31 mouse cellular contexts compared by ENCODE assay signal in the genomic region with DNA sequence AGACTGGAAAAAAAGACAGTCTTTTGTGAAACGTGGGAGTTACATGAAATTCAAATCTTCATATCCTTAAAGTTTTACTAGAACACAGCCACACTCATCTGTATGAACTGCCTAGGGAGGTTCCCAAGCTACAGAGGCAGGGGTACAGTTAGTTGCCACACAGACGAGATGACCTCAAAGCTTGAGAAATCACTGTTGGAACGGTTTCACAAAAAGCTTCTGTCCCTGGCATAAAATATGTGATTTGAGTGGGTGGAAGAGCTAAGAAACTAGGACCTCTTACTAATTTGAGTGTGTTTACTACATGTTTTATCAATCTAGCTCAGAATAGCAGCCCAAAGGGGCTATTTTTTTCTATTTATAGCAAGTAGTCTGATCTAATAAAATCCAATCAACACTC. TPM values are rescaled to one million over a fixed set of nuclear protein-coding genes. Genes with fewer than 3 reads are reported as not detected.
DNase-seq lines count a peak whose midpoint lies in the region; ATAC-seq and TF ChIP-seq lines count a peak whose summit lies in the region.
"Had no signal": no experiment of that assay in that cellular context is flagged by ENCODE, and none has a peak within 500 bp of the region (broad histone marks: within the 10 kb centered on the region; RNA-seq: fewer than 3 reads in every experiment).

No protein-coding gene starts in this region.

- no peak for TF ChIP-seq POLR2A in heart, adult 2 months (IDR thresholded peaks at IDR 0.05; ENCODE audit: insufficient read depth, low read depth, low read length)
- TF ChIP-seq POLR2A in liver, adult 2 months (IDR thresholded peaks at IDR 0.05; ENCODE audit: extremely low read depth, insufficient read depth, low read length), result no peak

- H3K9ac ChIP-seq in heart, adult 2 months (ENCODE audit: low read depth, low read length), result no peak overlapping the region
- no peak overlapping the region for H3K9ac ChIP-seq in heart, embryonic 15.5 days
- no peak overlapping the region for H3K9ac ChIP-seq in liver, adult 2 months (ENCODE audit: low read depth, low read length)
- H3K9ac ChIP-seq: embryonic facial prominence, embryonic 13.5 days; forebrain, embryonic 12.5 days; forebrain, embryonic 15.5 days; hindbrain, embryonic 12.5 days; hindbrain, embryonic 15.5 days; intestine, embryonic 15.5 days; kidney, embryonic 15.5 days had no signal

- TF ChIP-seq EP300 in heart, adult 2 months (IDR thresholded peaks at IDR 0.05; ENCODE audit: insufficient read depth, low read depth, low read length), result no peak

- ATAC-seq in heart, embryonic 15.5 days (replicated peaks; ENCODE audit: insufficient number of reproducible peaks, insufficient read depth, low FRiP score, low read depth), result no peak
- ATAC-seq: forebrain, embryonic 15.5 days; intestine, embryonic 15.5 days; Patski had no signal

- DNase-seq in adrenal gland, adult 2 months, result peak; percentile 29
- no peak for DNase-seq in adrenal gland, adult 8-10 months
- no peak for DNase-seq in heart, adult 2 months
- DNase-seq in heart, postnatal 14 days, result no peak
- DNase-seq in heart, adult 8-10 months (ENCODE audit: low spot score), result no peak
- peak; percentile 75 for DNase-seq in liver, adult 2 months (ENCODE audit: extremely low read depth, low read depth, low spot score)
- no peak for DNase-seq in liver
- DNase-seq: adrenal gland, postnatal 14 days; B cell, adult 2 months; cerebellum, adult 11-12 months; cerebellum, adult 8-10 months; cerebellum, postnatal 10 days; cerebellum, postnatal 36 days; embryo, embryonic 11 days; gastrocnemius, postnatal 10 days; heart, adult 11 months; heart, postnatal 10 days; kidney, adult 11 months had no signal

- H3K27me3 ChIP-seq in heart, adult 2 months (ENCODE audit: control insufficient read depth, insufficient read depth, low read length), result no peaks in the 10 kb centered on the region
- H3K27me3 ChIP-seq in heart, embryonic 15.5 days, result no peaks in the 10 kb centered on the region
- H3K27me3 ChIP-seq in liver, adult 2 months (ENCODE audit: control insufficient read depth, insufficient read depth, low read length), result no peaks in the 10 kb centered on the region
- H3K27me3 ChIP-seq: CH12.LX; embryonic facial prominence, embryonic 13.5 days; forebrain, embryonic 12.5 days; forebrain, embryonic 15.5 days; hindbrain, embryonic 12.5 days; hindbrain, embryonic 15.5 days; intestine, embryonic 15.5 days; kidney, embryonic 15.5 days had no signal

- 30% methylated on average over 3 of the region's 3 CpGs for WGBS in heart, adult 2 months
- 62% methylated on average over 3 of the region's 3 CpGs for WGBS in heart, embryonic 15.5 days
- 24% methylated on average over 3 of the region's 3 CpGs for WGBS in liver, adult 2 months

- TF ChIP-seq CTCF in heart, adult 2 months (IDR thresholded peaks at IDR 0.05), result no peak
- no peak for TF ChIP-seq CTCF in liver, adult 2 months (IDR thresholded peaks at IDR 0.05; ENCODE audit: low read depth, low read length)

- intact Hi-C loops in heart, adult 2 months (cut with DNase I), result no loop called here
- intact Hi-C loops in heart, postnatal 14 days (cut with DNase I), result no loop called here

- H3K9me3 ChIP-seq in heart, embryonic 15.5 days (replicated peaks), result no peaks in the 10 kb centered on the region
- H3K9me3 ChIP-seq: embryonic facial prominence, embryonic 10.5 days; embryonic facial prominence, embryonic 13.5 days; forebrain, embryonic 12.5 days; forebrain, embryonic 15.5 days; G1E; hindbrain, embryonic 12.5 days; hindbrain, embryonic 15.5 days; intestine, embryonic 15.5 days; kidney, embryonic 15.5 days had no signal

- no peaks in the 10 kb centered on the region for H3K79me2 ChIP-seq in heart, adult 2 months (replicated peaks; ENCODE audit: control insufficient read depth, insufficient read depth, low read length)
- no peaks in the 10 kb centered on the region; the same call in 1 of the 2 replicates for H3K79me2 ChIP-seq in liver, adult 2 months (ENCODE audit: control insufficient read depth, insufficient read depth, low read length)

- H3K27ac ChIP-seq in heart, adult 2 months, result peak overlapping the region; percentile 12; the same call in 1 of the 2 replicates
- peak overlapping the region; percentile 24; the same call in 1 of the 2 replicates for H3K27ac ChIP-seq in heart, embryonic 15.5 days
- H3K27ac ChIP-seq in liver, adult 2 months (replicated peaks; ENCODE audit: insufficient read depth, low read depth, low read length), result no peak overlapping the region
- H3K27ac ChIP-seq: embryonic facial prominence, embryonic 10.5 days; embryonic facial prominence, embryonic 13.5 days; forebrain, embryonic 12.5 days; forebrain, embryonic 15.5 days; hindbrain, embryonic 12.5 days; hindbrain, embryonic 15.5 days; intestine, embryonic 15.5 days; kidney, embryonic 15.5 days had no signal

- no peaks in the 10 kb centered on the region; the same call in 1 of the 2 replicates for H3K4me1 ChIP-seq in heart, adult 2 months (ENCODE audit: control insufficient read depth, insufficient read depth, low read length)
- H3K4me1 ChIP-seq in heart, embryonic 15.5 days (replicated peaks), result no peaks in the 10 kb centered on the region
- peaks cover 13% of the 10 kb centered on the region for H3K4me1 ChIP-seq in liver, adult 2 months (ENCODE audit: control insufficient read depth, insufficient read depth, low read length)
- H3K4me1 ChIP-seq: embryonic facial prominence, embryonic 10.5 days; embryonic facial prominence, embryonic 13.5 days; forebrain, embryonic 12.5 days; forebrain, embryonic 15.5 days; hindbrain, embryonic 12.5 days; hindbrain, embryonic 15.5 days; intestine, embryonic 15.5 days; kidney, embryonic 15.5 days had no signal

- no peak overlapping the region for H3K4me2 ChIP-seq in heart, embryonic 15.5 days
- H3K4me2 ChIP-seq: embryonic facial prominence, embryonic 13.5 days; forebrain, embryonic 12.5 days; forebrain, embryonic 15.5 days; hindbrain, embryonic 12.5 days; hindbrain, embryonic 15.5 days; intestine, embryonic 15.5 days; kidney, embryonic 15.5 days had no signal

- no peak overlapping the region for H3K4me3 ChIP-seq in heart, adult 2 months
- H3K4me3 ChIP-seq in heart, embryonic 15.5 days, result no peak overlapping the region
- no peak overlapping the region for H3K4me3 ChIP-seq in liver, adult 2 months (ENCODE audit: insufficient read depth, low read depth, low read length)
- H3K4me3 ChIP-seq: embryonic facial prominence, embryonic 10.5 days; embryonic facial prominence, embryonic 13.5 days; erythroblast, embryonic 14.5 days; forebrain, embryonic 12.5 days; forebrain, embryonic 15.5 days; hindbrain, embryonic 12.5 days; hindbrain, embryonic 15.5 days; intestine, embryonic 15.5 days; kidney, embryonic 15.5 days had no signal

- H3K36me3 ChIP-seq in heart, adult 2 months (ENCODE audit: control insufficient read depth, insufficient read depth, low read length), result peaks cover 10% of the 10 kb centered on the region
- H3K36me3 ChIP-seq in heart, embryonic 15.5 days, result no peaks in the 10 kb centered on the region; the same call in none of the 2 replicates
- H3K36me3 ChIP-seq in liver, adult 2 months (ENCODE audit: control insufficient read depth, insufficient read depth, low read length), result peaks cover 52% of the 10 kb centered on the region
- H3K36me3 ChIP-seq: forebrain, embryonic 15.5 days; hindbrain, embryonic 12.5 days; intestine, embryonic 15.5 days had no signal

RNA-seq across cellular contexts. Expression of gene Lamp2, which starts 33.9 kb away (rescaled TPM):
- 100 to 1,000 TPM; 264 to 266 TPM for total RNA-seq in adrenal gland, adult 2 months (2021)
- polyA plus RNA-seq in adrenal gland, adult 2 months (2012; rRNA removed), result 22.5 and 32.0 TPM in 2 replicates
- 100 to 1,000 TPM; 211 to 271 (median 249) TPM for total RNA-seq in adrenal gland, adult 8-10 months (2022)
- 100 to 1,000 TPM; 116 to 149 TPM for total RNA-seq in heart, adult 2 months (2021)
- 59.2 and 125 TPM in 2 replicates for polyA plus RNA-seq in heart, adult 2 months (2012; rRNA removed)
- 100 to 1,000 TPM; 133 to 137 TPM for total RNA-seq in heart, postnatal 14 days (2021)
- 133 and 143 TPM in 2 replicates for polyA plus RNA-seq in heart, embryonic 15.5 days (2015; fragmentation: Nextera tagmentation; extraction: Ambion mirVana)
- total RNA-seq in heart, adult 8-10 months (2022), result 100 to 1,000 TPM; 135 to 137 (median 136) TPM
- total RNA-seq in liver, adult 2 months (2014; rRNA removed), result 414 and 458 TPM in 2 replicates
- polyA plus RNA-seq in liver, adult 2 months (2012; rRNA removed), result 203 and 230 TPM in 2 replicates

Comparison
In these comparisons a context has a peak if more than half of its experiments do, and no peak if none do; other contexts are left out.
1. DNase-seq: peak in adrenal gland, adult 2 months (single experiment) and liver, adult 2 months (single experiment); none in adrenal gland, adult 8-10 months (single experiment), heart, adult 2 months (0 of 2), heart, postnatal 14 days (0 of 2), heart, adult 8-10 months (single experiment) and liver (single experiment).